Mouse (Mus musculus) neural tube, embryonic 13.5 days (tissue): ENCODE results near the gene Dlgap1. TPM values are rescaled to one million over a fixed set of nuclear protein-coding genes. Genes with fewer than 3 reads are reported as not detected.
A peak's percentile ranks its signal among the peaks of the same experiment; 100 is the strongest.

Source experiments
- ATAC-seq: fragments of 200-750 bp; cut with Nextera tagmentation; 2 replicates; pipeline ENCODE4 v1.8.0; 2017; ENCODE audit warnings: low read depth, mild to moderate bottlenecking, moderate TSS enrichment, moderate library complexity
- H3K27ac ChIP-seq: fragments of 300-500 bp; sonication (generic); replicated peaks from 2 replicates; pipeline ENCODE4 v1.5.1; 2015; ENCODE audit warnings: moderate library complexity, mild to moderate bottlenecking, inconsistent platforms
- H3K27me3 ChIP-seq: fragments of 300-500 bp; sonication (generic); 2 replicates; pipeline ENCODE4 v1.6.1; 2015; ENCODE audit warnings: mild to moderate bottlenecking, inconsistent platforms
- H3K36me3 ChIP-seq: fragments of 300-500 bp; sonication (generic); 2 replicates; pipeline ENCODE4 v1.6.1; 2015; ENCODE audit warnings: mild to moderate bottlenecking, inconsistent platforms
- H3K4me1 ChIP-seq: fragments of 300-500 bp; sonication (generic); replicated peaks from 2 replicates; pipeline ENCODE4 v1.6.1; 2015; ENCODE audit warnings: inconsistent platforms
- H3K4me2 ChIP-seq: fragments of 300-500 bp; sonication (generic); 2 replicates; pipeline ENCODE4 v1.6.1; 2015; ENCODE audit warnings: inconsistent platforms, mild to moderate bottlenecking, moderate library complexity
- H3K4me3 ChIP-seq: fragments of 300-500 bp; sonication (generic); 2 replicates; pipeline ENCODE4 v1.5.1; 2015; ENCODE audit warnings: mild to moderate bottlenecking, inconsistent platforms
- H3K9ac ChIP-seq: fragments of 300-500 bp; sonication (generic); 2 replicates; pipeline ENCODE4 v1.6.1; 2015; ENCODE audit warnings: moderate library complexity, mild to moderate bottlenecking, inconsistent platforms
- H3K9me3 ChIP-seq: fragments of 300-500 bp; sonication (generic); 2 replicates; pipeline ENCODE4 v1.6.1; 2016; ENCODE audit warnings: inconsistent platforms
- WGBS: fragments of 180-500 bp; shearing (Covaris S2); methylation state at CpG from one replicate; pipeline ENCODE4 v1.1.7; 2015; 5-methylcytosine and 5-hydroxymethylcytosine counted together
- polyA plus RNA-seq: library from polyadenylated mRNA; unstranded; fragments of >200 nt; fragmentation: Nextera tagmentation; extraction: Ambion mirVana; gene quantifications from 2 replicates; pipeline ENCODE4 v1.2.1, GENCODE M21; 2015

Dlgap1 gene
- polyA plus RNA-seq, 1 experiment from 2014 or later: 19.2 TPM

GRCm38 (mm10) chr17:70737424-70737823 is 768.6 kb downstream of the Dlgap1 start:
- H3K27ac ChIP-seq: peak overlapping the region; percentile 57
- H3K4me1 ChIP-seq: peaks cover 18% of the 10 kb centered on the region
- peak; percentile 60; the same call in 1 of the 2 replicates for ATAC-seq
- WGBS: 1% methylated on average over 6 of the region's 6 CpGs
- H3K4me2 ChIP-seq: peak overlapping the region; percentile 54
- no peaks in the 10 kb centered on the region for H3K36me3 ChIP-seq
- H3K4me3 ChIP-seq: no peak overlapping the region
- H3K27me3 ChIP-seq: no peaks in the 10 kb centered on the region
- H3K9me3 ChIP-seq: no peaks in the 10 kb centered on the region
- H3K9ac ChIP-seq: no peak overlapping the region

GRCm38 (mm10) chr17:70738168-70738854 is 769.4 kb downstream of the Dlgap1 start:
- Histone ChIP-seq H3K36me3 (no peaks in the 10 kb centered on the region), H3K4me1 (peaks cover 18% of the 10 kb centered on the region), H3K4me3 (peak overlapping the region; percentile 24), H3K27ac (peak overlapping the region; percentile 57), H3K9me3 (no peaks in the 10 kb centered on the region), H3K27me3 (no peaks in the 10 kb centered on the region), H3K4me2 (peak overlapping the region; percentile 54), H3K9ac (peak overlapping the region; percentile 47; the same call in 1 of the 2 replicates)
- peak; percentile 91 for ATAC-seq
- 4% methylated on average over 17 of the region's 17 CpGs for WGBS

GRCm38 (mm10) chr17:70739346-70739745 is 770.5 kb downstream of the Dlgap1 start:
- no peak overlapping the region for H3K4me2 ChIP-seq
- H3K4me3 ChIP-seq: no peak overlapping the region
- H3K27me3 ChIP-seq: no peaks in the 10 kb centered on the region
- no peaks in the 10 kb centered on the region for H3K36me3 ChIP-seq
- no peaks in the 10 kb centered on the region for H3K9me3 ChIP-seq
- H3K9ac ChIP-seq: no peak overlapping the region
- ATAC-seq: no peak
- H3K4me1 ChIP-seq: peaks cover 18% of the 10 kb centered on the region
- no peak overlapping the region for H3K27ac ChIP-seq
- WGBS: 87% methylated on average over 6 of the region's 6 CpGs

- ATAC-seq: no peak
- Histone ChIP-seq H3K4me1 (peaks cover 21% of the 10 kb centered on the region), H3K4me2 (no peak overlapping the region), H3K36me3 (no peaks in the 10 kb centered on the region), H3K9me3 (no peaks in the 10 kb centered on the region), H3K4me3 (no peak overlapping the region), H3K9ac (no peak overlapping the region), H3K27ac (no peak overlapping the region), H3K27me3 (peaks cover 4% of the 10 kb centered on the region)
- WGBS: 93% methylated on average over 1 of the region's 1 CpGs
Measured at GRCm38 (mm10) chr17:70741696-70742095, 772.8 kb downstream of the Dlgap1 start.

GRCm38 (mm10) chr17:70744570-70745153 is 775.8 kb downstream of the Dlgap1 start:
- no peak overlapping the region for H3K9ac ChIP-seq
- 97% methylated on average over 5 of the region's 5 CpGs for WGBS
- no peak overlapping the region for H3K27ac ChIP-seq
- no peaks in the 10 kb centered on the region for H3K9me3 ChIP-seq
- no peak for ATAC-seq
- H3K4me3 ChIP-seq: no peak overlapping the region
- no peak overlapping the region for H3K4me2 ChIP-seq
- peaks cover 11% of the 10 kb centered on the region for H3K27me3 ChIP-seq
- peaks cover 26% of the 10 kb centered on the region for H3K4me1 ChIP-seq
- no peaks in the 10 kb centered on the region for H3K36me3 ChIP-seq

- Histone ChIP-seq H3K36me3 (no peaks in the 10 kb centered on the region), H3K4me3 (no peak overlapping the region), H3K27ac (no peak overlapping the region), H3K9me3 (no peaks in the 10 kb centered on the region), H3K4me2 (no peak overlapping the region), H3K9ac (no peak overlapping the region), H3K4me1 (peaks cover 26% of the 10 kb centered on the region), H3K27me3 (peaks cover 14% of the 10 kb centered on the region)
- no peak for ATAC-seq
- 84% methylated on average over 6 of the region's 6 CpGs for WGBS
Measured at GRCm38 (mm10) chr17:70745385-70745784, 776.5 kb downstream of the Dlgap1 start.

- Histone ChIP-seq H3K9ac (no peak overlapping the region), H3K27ac (no peak overlapping the region), H3K36me3 (no peaks in the 10 kb centered on the region), H3K4me3 (no peak overlapping the region), H3K9me3 (no peaks in the 10 kb centered on the region), H3K4me1 (peaks cover 34% of the 10 kb centered on the region), H3K4me2 (no peak overlapping the region), H3K27me3 (peaks cover 19% of the 10 kb centered on the region)
- WGBS: 32% methylated on average over 9 of the region's 9 CpGs
- no peak for ATAC-seq
Measured at GRCm38 (mm10) chr17:70746379-70747079, 777.7 kb downstream of the Dlgap1 start.

- Histone ChIP-seq H3K27ac (peak overlapping the region; percentile 49), H3K36me3 (no peaks in the 10 kb centered on the region), H3K27me3 (peaks cover 24% of the 10 kb centered on the region), H3K4me2 (peak overlapping the region; percentile 52), H3K9me3 (no peaks in the 10 kb centered on the region), H3K4me3 (peak overlapping the region; percentile 27), H3K9ac (peak overlapping the region; percentile 49), H3K4me1 (peaks cover 37% of the 10 kb centered on the region)
- WGBS: under 1% methylated on average over 23 of the region's 23 CpGs
- ATAC-seq: 0 out of 2 replicates have a peak, but pooled peaks have one; percentile 38
Measured at GRCm38 (mm10) chr17:70747731-70748475, 779.0 kb downstream of the Dlgap1 start.

GRCm38 (mm10) chr17:70748476-70748830 is 779.6 kb downstream of the Dlgap1 start:
- no peak for ATAC-seq
- Histone ChIP-seq H3K4me1 (peaks cover 38% of the 10 kb centered on the region), H3K27ac (peak overlapping the region; percentile 49), H3K27me3 (peaks cover 24% of the 10 kb centered on the region), H3K4me2 (peak overlapping the region; percentile 52), H3K9ac (peak overlapping the region; percentile 49; the same call in 1 of the 2 replicates), H3K9me3 (no peaks in the 10 kb centered on the region), H3K4me3 (peak overlapping the region; percentile 27; the same call in 1 of the 2 replicates), H3K36me3 (no peaks in the 10 kb centered on the region)
- 5% methylated on average over 10 of the region's 10 CpGs for WGBS

GRCm38 (mm10) chr17:70748964-70749650 is 780.2 kb downstream of the Dlgap1 start:
- Histone ChIP-seq H3K9me3 (no peaks in the 10 kb centered on the region), H3K36me3 (no peaks in the 10 kb centered on the region), H3K9ac (no peak overlapping the region), H3K4me3 (no peak overlapping the region), H3K27me3 (peaks cover 24% of the 10 kb centered on the region), H3K4me2 (no peak overlapping the region), H3K27ac (no peak overlapping the region), H3K4me1 (peaks cover 43% of the 10 kb centered on the region)
- ATAC-seq: no peak
- WGBS: 42% methylated on average over 7 of the region's 7 CpGs
